1 mouse cellular context compared by ENCODE assay signal in genomic region chr1:134522325-134522724, GRCm38 (mm10).
TF ChIP-seq lines count a peak whose summit lies in the region.

No protein-coding gene starts in this region.

TF ChIP-seq in MEL, 35 proteins besides CTCF, POLR2A, EP300 and RAD21:
- TF ChIP-seq MAFK (IDR thresholded peaks at IDR 0.05; ENCODE audit: borderline replicate concordance, low read depth, low read length) (no peak), TBP (IDR thresholded peaks at IDR 0.05; ENCODE audit: low read depth, low read length) (no peak), SMC3 (IDR thresholded peaks at IDR 0.05; ENCODE audit: low read depth, low read length) (no peak), ZNF384 (IDR thresholded peaks at IDR 0.05; ENCODE audit: low read depth, low read length) (no peak), MXI1 (IDR thresholded peaks at IDR 0.05; ENCODE audit: low read depth, low read length) (no peak), NELFE (IDR thresholded peaks at IDR 0.05; ENCODE audit: low read depth, low read length) (no peak), MYB (IDR thresholded peaks at IDR 0.05; ENCODE audit: low read depth, low read length) (no peak), USF2 (IDR thresholded peaks at IDR 0.05; ENCODE audit: borderline replicate concordance in 1 of 2, insufficient read depth in 1 of 2, low read depth in 1 of 2, low read length in 2 of 2) (no peak), BHLHE40 (IDR thresholded peaks at IDR 0.05; ENCODE audit: borderline replicate concordance, low read depth, low read length) (no peak)
